Mouse (Mus musculus): ENCODE results near the gene Gm4981. TPM values are rescaled to one million over a fixed set of nuclear protein-coding genes. Genes with fewer than 3 reads are reported as not detected.
"Not testable (repeated sequence)": the region's sequence is repeated elsewhere in the genome, so short reads cannot be mapped to it uniquely, and the experiment has no call there.

Gm4981 gene
- not detected for total RNA-seq (2021)

- DNase-seq = no peak
Observed at GRCm38 (mm10) chr10:58236613-58237012, at the start of gene Gm4981. Gene Gm4981, minus strand, starts transcription at chr10:58236701.

GRCm38 (mm10) chr10:58282238-58282637 lies 45.7 kb upstream of the Gm4981 start:
- DNase-seq = no peak

- no peak for DNase-seq
Observed at GRCm38 (mm10) chr10:58258466-58258865, 22.0 kb upstream of the Gm4981 start.

- no peak for DNase-seq
Observed at GRCm38 (mm10) chr10:58255954-58256353, 19.5 kb upstream of the Gm4981 start.

GRCm38 (mm10) chr10:58255213-58255892 lies 18.9 kb upstream of the Gm4981 start, which contains the start of gene Gcc2:
Gene Gcc2, plus strand, starts transcription at chr10:58255497.
- DNase-seq = peak; percentile 93

GRCm38 (mm10) chr10:58254635-58255175 lies 18.2 kb upstream of the Gm4981 start:
- no peak for DNase-seq

GRCm38 (mm10) chr10:58249535-58249934 lies 13.0 kb upstream of the Gm4981 start:
- no peak for DNase-seq

- peak; percentile 66 for DNase-seq
Observed at GRCm38 (mm10) chr10:58238984-58239740, 2.7 kb upstream of the Gm4981 start.

- DNase-seq = not testable (repeated sequence)
Observed at GRCm38 (mm10) chr10:58234985-58235384, 1.5 kb downstream of the Gm4981 start.

- DNase-seq = not testable (repeated sequence)
Observed at GRCm38 (mm10) chr10:58233740-58234121, 2.8 kb downstream of the Gm4981 start.

- DNase-seq = not testable (repeated sequence)
Observed at GRCm38 (mm10) chr10:58233054-58233739, 3.3 kb downstream of the Gm4981 start.

- DNase-seq = not testable (repeated sequence)
Observed at GRCm38 (mm10) chr10:58232641-58232969, 3.9 kb downstream of the Gm4981 start, which contains the start of gene Duxf3. Gene Duxf3, minus strand, starts transcription at chr10:58232675.

GRCm38 (mm10) chr10:58231779-58232640 lies 4.5 kb downstream of the Gm4981 start:
- peak; percentile 79 for DNase-seq

- DNase-seq = peak; percentile 60
Observed at GRCm38 (mm10) chr10:58231088-58231487, 5.4 kb downstream of the Gm4981 start.

GRCm38 (mm10) chr10:58230021-58230420 lies 6.5 kb downstream of the Gm4981 start:
- not testable (repeated sequence) for DNase-seq

- peak; percentile 27 for DNase-seq
Observed at GRCm38 (mm10) chr10:58227798-58228197, 8.7 kb downstream of the Gm4981 start.

- DNase-seq = not testable (repeated sequence)
Observed at GRCm38 (mm10) chr10:58226357-58226756, 10.1 kb downstream of the Gm4981 start.

GRCm38 (mm10) chr10:58224827-58225785 lies 11.4 kb downstream of the Gm4981 start, which contains the start of gene AW822073:
Gene AW822073, minus strand, starts transcription at chr10:58224930.
- peak; percentile 61 for DNase-seq

- peak; percentile 76 for DNase-seq
Observed at GRCm38 (mm10) chr10:58223972-58224805, 12.3 kb downstream of the Gm4981 start.

- DNase-seq = not testable (repeated sequence)
Observed at GRCm38 (mm10) chr10:58223161-58223560, 13.3 kb downstream of the Gm4981 start.

All from heart, postnatal 4 days (tissue).